Mouse (Mus musculus) spleen, adult 12 weeks (tissue): ENCODE results near the gene Mypop.

Experiments
- DNase-seq: peaks from one replicate; pipeline ENCODE4 v3.0.0; 2022; ENCODE audit warnings: low spot score

The Mypop gene

DNA sequence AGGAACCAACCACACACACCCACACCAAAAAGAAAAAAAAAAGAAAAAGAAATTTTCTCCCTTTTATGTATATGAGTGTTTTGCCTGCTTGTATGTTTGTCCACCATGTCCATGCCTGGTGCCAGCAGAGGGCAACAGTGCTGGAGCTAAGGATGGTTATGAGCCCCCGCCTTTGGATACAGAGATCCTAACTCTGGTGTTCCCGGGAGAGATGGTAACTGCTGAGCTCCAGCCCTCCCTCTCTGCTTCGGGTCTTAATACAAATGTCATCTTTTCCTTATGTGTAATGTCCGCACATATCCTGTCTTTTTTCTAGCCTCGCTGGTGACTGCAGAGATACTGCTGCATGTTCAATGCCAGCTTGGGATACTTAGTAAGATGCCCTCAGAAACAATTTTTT lies 1.1 kb upstream of the Mypop start:
- DNase-seq: no peak

DNA sequence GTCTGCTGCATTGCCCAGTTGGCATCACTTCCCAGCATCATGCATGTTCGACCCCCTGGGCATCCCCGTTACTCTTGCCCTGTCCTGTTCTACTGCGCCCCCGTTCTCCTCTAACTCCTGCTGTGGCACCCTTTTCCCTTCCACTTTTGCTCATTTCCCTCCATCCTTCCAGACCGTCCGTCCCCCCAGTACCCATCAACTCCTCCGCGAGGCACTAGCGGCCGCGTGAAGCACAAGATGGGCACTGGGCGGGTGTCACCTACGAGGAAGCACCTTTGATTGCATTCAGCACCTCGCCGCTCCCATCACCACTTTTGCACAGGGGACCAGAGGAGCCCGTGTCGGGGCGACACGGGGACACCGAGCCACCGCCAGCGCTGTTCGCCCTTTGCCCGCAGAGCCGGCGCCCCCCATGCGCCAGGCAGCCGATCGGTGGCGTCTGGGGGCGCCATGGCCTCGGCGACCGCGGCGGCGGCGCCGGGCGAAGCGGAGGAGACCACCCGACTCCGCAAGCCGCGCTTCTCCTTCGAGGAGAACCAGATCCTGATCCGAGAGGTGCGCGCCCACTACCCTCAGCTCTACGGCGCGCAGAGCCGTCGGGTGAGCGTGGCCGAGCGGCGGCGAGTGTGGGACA lies 732 bp downstream of the Mypop start:
- DNase-seq: no peak

DNA sequence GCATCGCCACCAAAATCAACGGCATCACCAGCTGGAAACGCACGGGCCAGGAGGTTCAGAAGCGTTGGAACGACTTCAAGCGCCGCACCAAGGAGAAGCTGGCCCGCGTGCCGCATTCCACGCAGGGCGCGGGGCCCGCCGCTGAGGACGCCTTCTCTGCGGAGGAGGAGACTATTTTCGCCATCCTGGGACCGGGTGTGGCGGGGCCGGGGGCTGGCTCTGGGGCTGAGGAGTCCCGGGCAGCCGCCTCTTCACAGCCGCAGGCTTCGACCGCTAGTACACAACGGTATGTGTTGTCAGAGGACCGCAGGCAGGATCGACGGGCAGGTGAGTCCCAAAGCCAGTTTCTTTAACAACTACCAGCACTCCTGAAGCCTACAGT lies 1.2 kb downstream of the Mypop start:
- DNase-seq: no peak

DNA sequence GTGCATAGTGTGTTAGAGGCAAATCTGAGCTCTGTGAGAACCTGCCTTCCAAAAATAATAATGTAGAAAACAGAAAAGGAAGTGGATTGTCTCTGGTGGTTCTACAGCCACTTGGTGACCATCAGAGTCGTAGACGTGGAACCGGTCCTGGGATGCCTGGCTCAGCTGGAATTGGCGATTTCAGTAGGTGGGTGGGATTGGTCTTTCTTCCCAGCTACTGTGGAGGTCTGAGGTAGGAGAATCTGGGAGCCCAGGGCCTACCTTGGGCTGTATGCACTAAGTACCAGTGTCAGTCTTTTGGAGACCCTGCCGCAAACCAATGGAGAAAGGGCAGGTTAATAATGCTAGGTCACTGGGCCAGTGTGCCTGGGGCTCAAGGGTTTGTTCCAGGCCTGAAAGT lies 2.0 kb downstream of the Mypop start:
- no peak for DNase-seq

DNA sequence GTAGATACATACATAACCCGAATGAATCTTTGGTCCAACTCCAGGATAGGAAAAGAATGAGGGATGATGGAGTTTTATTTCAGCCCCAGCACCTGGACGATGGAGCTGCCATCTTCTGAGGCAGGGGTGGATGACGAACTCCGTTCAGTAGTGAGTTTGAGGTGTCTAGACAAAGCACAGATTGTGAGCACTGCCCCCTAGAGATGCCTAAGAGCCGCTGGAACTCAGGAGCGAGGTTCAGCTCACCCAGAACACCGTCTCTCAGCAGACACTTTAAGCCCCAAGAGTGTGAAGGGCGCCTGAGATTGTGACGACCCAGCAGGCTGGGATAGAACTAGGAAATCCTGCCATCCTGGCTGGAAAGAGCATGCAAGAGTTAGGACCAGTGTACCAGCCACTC lies 7.8 kb downstream of the Mypop start:
- DNase-seq: no peak

DNA sequence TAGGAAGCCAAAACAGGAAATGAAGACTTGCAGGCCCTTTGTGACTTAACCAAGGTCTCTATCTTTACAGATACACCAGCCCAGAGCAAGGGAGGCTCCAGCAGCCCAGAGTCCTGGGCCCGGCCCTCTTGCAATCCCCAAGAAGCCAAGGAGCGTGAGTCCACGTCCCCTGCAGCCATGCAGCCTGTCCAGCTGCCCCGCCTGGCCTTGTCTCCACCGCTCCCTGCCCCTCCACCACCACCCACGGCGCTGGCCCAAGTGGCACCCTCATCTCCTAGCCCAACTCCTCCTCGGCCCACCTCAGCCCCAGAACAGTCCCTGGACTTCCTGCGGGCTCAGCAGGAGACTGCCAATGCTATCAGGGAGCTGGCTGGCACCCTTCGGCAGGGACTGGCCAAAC lies 9.4 kb downstream of the Mypop start:
- no peak for DNase-seq

DNA sequence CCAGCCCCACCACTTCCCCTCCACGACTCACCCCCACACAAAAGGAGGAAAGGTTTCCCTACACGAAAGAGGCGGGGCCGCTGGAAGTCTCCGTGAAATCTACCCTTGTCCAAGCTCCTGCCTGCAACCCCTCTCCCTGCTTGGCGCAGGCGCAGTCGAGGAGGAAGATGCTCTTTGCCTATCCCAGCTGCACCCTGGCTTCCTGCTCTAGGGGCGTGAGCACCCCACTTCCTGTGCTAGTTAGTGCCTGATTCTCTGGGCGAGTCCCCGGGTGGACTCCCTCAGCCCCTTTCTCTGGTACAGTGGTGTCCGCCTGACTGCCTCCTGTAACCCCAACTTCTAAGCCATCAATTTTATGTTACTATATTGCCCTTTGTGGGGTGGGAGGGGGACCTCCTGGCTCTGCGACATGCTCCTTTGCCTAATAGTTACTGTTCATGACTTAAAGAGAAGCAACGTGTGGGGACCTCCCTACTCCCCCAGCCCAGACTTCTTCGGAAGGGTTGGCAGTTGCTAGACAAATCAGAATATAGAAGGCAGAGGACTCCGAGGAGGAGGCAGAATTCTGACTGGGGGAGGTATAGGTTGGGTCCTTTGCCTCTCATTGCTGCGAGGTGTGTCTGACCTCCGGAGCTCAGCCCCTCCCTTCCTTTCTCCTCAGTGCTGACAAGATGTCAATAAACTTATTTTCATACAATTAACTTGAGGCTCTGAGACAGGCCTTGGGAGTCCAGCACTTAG lies 10.2 kb downstream of the Mypop start:
- DNase-seq: peak; percentile 64

DNA sequence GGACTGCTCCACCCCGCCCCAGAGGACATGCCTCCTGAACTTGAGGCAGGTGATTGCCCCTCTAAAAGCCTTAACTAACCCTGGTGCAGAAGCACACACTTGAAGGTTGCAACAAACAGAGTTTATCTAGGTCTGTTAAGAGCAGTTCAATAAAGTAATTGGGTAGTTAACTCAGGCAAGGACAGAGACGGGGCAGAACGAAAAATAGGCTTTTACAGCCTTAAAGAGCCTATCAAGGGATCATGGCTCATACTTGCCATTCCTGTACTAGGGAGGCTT lies 10.7 kb downstream of the Mypop start:
- DNase-seq: no peak

DNA sequence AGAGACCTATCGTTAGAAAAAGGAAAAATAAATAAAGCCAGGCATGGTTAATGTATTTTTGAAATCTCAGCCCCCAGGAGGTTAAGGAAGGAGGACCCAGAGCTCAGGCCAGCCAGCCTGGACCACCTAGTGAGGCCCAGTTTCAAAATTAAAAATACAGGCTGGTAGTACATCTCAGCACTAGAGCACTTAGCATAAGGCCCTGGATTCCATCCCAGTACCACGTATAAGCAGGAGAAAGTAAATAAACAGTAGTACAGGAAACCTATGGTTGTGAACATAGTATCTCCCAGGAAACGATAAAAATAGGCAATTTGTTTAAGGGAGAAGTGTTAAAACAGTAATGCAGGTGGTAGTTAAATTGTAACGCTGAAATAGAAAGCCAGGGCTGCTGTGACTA lies 11.1 kb downstream of the Mypop start:
- DNase-seq: no peak

DNA sequence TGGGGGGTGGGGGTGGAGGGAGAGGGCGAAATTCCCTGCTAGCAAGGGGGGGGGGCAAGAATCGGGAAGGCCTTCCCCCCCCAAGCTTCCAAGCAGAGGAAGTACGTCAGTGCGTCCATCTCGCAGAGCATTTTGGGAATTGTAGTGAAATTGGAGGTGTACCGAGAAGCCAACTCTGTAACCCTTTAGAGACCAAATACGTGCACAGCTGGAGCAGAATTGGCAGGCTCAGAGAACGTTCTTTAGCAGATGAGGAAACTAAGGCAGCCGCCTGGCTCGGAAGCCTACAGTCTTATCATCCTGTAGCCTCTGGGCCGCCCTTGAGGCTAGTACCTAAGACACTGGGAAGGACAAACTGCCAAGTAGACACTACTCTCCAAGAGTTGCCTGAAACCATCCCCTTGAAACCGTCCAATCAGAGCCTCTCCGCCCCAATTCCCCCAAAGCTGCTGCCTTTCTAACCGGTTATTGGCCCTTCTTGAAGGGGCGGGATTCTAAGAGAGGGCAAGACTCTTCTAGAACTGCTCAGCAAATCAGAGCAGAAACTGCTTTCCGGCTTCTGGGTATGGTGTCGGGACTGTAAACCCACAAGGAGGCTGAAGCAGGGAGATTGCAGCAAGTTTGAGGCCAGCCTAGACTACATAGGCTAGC lies 11.9 kb downstream of the Mypop start:
- DNase-seq: peak; percentile 70

DNA sequence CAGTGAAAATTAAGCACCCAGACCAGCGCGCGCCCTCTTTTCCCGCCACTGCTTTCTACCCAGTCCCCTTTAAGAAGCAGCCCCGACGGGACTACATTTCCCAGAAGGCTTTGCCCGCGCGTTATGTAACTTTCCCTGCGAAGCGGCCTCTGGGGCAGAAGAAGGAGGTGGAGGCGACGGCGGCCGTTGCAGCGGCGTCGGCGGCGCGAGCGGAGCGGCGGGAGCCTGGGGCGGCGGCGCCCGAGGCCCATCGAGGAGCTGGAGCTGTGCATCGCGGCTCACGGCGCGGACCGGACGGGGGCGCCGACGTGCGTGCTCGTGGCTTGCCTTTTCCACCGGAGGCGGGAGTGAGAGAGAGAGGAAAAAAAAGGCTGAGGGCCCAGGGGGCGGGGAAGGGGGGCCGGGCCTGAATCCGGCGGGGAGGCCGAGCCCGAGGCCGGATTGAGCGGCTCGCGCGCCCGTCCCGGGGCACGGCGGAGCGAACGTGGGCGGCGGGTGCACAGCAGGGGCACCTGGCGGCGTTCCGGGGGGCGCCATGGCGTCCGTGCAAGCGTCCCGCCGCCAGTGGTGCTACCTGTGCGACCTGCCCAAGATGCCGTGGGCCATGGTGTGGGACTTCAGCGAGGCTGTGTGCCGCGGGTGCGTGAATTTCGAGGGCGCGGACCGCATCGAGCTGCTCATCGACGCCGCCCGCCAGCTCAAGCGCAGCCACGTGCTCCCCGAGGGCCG lies 13.0 kb downstream of the Mypop start, which contains the start of gene Irf2bp1:
TSS of gene Irf2bp1 (plus strand) at position 143 of the 729 bp plus-strand sequence.
- DNase-seq: peak; percentile 87

DNA sequence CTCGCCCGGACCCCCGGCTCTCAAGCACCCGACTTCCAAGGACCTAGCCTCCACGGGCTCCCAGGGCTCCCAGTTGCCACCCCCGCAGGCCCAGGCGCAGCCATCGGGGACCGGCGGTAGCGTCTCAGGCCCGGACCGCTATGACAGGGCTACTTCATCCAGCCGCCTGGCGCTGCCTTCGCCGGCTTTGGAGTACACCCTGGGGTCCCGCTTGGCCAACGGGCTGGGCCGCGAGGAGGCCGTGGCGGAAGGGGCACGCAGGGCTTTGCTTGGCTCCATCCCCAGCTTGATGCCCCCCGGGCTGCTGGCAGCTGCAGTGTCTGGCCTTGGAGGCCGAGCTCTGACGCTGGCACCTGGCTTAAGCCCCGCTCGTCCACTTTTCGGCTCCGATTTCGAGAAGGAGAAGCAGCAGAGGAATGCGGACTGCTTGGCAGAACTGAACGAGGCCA lies 13.6 kb downstream of the Mypop start:
- peak; percentile 31 for DNase-seq

DNA sequence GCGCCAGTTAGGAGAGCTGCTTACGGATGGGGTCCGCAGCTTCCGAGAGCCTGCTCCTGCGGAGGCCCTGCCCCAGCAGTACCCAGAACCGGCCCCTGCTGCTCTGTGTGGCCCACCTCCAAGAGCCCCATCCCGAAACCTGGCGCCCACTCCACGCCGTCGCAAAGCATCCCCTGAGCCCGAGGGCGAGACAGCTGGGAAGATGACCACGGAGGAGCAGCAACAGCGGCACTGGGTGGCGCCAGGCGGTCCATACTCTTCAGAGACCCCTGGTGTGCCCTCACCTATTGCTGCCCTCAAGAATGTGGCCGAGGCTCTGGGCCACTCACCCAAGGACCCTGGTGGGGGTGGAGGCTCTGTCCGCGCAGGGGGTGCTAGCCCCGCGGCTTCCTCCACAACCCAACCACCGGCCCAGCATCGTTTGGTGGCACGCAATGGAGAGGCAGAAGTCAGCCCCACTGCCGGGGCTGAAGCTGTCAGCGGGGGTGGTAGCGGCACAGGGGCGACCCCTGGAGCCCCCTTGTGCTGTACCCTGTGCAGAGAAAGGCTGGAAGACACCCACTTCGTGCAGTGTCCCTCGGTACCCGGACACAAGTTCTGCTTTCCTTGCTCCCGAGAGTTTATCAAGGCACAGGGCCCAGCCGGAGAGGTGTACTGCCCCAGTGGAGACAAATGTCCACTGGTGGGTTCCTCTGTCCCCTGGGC lies 14.5 kb downstream of the Mypop start:
- DNase-seq: no peak

DNA sequence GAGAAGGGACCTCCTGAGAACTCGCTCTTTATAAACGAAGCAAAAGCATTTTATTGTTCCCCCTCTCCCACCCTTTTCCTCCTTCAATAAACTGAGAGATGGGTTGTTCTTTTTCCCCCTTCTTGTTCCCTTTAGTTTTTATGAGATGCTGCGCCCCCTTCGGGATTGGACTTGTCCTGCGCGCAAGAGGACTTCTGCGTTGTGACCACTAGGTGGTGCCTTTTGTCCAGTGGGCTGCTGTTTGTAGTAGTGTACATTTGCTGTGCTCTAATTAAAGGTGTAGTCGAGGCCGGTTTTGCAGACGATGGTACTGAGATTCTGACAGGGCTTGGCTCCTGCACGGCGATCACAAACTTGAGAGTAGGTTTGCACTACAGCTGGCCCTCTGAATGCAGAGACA lies 15.4 kb downstream of the Mypop start:
- peak; percentile 68 for DNase-seq

DNA sequence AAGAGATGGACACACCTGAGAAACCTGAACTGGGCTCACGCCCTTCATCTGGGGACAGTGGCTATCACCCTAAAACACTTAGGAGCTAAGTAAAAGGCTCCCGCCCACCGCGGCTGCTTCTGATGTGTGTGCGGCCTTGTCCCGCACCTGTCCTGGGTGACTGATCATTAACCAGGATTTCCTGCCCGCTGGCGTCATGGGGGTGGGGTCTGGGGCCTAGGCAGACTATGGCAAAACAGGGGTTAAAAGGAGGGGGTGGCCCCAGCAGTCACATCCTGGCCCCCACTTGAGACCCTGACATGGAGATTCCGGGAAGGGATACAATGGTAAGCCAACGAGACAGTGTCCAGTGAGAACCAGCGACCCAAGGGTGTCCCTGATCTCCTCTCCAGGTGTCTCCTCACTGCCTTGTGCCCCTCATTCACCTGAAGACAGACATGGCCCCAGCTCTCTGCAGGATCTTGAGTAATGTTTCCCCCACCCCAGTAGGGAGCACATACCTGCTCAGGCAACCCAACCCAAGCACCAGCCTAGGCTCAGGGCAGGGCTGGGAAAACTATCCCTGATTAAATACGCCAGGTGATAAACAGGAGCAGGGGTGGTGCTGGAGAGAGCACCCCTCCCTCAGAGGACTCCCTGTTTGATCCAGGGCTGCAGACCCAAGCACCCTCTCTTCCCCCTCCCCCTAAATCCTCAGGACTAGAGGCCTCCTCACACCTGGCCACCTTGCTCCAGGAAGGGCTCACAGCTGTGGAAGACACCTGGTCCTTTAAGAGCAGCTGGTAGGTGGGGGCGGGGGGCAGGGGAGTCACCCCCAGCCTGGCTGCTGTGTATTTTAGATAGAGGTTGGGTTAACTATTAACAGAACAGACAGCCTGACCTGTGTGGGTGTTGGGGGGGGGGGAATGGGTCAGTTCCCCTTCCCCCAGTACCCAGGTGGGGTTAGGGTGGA lies 16.3 kb downstream of the Mypop start:
- no peak for DNase-seq

DNA sequence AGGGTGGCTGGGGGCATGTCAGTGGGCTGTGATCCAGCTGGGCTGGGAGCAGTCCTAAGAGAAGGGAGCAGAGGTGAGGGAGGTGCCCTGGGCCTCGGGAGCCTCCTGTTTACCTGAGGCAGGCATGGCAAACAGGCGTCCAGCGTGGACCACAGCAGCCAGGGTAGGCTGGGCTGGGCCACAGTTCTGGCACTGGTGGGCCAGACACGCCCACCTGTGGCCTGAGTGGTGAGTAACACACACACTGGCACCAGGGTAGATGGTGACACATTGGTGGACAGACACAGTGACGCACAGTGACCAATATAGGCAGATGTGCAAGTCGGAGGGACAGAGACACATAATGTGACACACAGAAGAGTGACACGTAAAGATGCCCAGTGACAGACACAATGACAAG lies 19.5 kb downstream of the Mypop start:
- no peak for DNase-seq

DNA sequence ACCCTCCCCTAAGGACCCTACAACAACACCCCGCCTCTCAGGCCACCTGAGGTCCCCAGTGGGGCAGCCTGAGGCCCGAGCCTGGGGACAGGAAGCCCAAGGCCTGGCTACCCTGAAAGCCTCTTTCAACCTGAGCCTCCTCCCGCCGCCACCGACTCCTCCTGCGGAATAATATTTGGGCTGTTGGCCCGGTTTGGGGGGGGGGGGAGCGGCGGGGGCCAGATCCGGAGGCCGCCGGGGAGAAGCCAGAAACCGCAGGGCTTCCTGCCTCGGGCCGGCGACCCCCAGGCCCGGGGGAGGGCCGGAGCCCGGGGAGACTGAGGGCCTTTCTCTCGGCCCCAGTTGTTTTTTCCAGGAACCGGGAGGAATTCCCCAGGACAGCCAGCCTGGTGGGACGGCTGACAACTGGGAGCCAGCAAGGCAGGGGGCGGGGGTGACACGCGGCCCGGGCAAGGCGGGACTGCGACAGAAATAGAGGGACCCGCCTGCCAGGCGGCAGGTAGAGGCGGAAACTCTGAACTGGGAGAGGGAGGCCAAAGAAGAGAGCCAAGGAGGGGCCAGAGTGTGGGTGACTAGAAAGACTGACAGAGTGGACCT lies 21.1 kb downstream of the Mypop start:
- no peak for DNase-seq

DNA sequence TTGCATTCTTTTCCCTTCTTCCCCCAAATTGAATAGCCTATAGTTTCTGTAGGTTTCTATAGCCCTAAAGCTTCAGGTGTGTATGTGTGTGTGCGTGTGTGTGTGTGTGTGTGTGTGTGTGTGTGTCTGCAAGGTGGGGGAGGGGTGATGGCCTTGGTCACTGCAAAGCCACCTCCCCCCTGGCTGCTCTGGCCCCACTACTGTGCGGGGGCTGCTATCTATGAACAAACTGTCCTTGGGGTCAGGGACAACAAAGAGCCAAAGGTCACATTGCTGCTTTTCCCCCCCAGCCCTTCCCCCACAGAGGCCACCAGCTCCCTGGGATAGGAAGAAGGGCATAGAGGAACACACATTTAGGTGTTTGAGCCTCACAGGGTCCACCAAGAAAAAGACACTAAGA lies 21.8 kb downstream of the Mypop start:
- DNase-seq: no peak

DNA sequence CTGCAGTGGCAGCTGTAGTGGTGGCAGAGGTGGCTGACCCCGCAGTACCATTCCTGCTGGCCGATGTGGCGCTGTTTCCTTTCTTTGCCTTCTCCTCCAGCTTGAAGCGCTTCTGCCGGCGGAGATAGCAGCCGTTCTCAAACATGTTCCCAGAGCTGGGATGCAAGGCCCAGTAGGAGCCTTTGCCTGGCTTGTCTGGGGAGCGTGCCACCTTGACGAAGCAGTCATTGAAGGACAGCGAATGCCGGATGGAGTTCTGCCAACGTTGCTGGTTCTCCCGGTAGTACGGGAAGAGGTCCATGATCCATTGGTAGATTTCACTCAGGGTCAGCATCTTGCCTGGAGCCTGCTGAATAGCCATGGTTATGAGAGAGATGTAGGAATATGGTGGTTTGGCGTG lies 23.4 kb downstream of the Mypop start:
- no peak for DNase-seq

DNA sequence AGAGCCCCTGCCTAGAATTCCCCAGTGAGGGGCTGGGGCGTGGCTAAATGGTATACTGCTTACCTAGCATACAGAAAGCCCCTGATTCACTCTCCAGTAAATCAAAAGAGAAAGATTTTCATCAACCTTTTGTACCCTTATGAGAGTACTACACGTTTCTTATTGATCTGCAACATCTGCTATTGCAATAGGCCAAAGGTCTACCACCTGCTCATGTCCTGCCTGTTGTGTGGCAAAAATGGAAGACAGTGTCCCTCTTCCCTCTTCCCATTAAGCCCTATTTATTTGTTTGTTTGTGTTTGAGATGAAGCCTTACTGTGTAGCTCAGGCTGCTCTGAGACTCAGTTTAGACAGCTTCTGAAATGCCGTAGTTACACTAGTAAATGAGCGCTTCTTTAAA lies 25.0 kb downstream of the Mypop start:
- no peak for DNase-seq

DNA sequence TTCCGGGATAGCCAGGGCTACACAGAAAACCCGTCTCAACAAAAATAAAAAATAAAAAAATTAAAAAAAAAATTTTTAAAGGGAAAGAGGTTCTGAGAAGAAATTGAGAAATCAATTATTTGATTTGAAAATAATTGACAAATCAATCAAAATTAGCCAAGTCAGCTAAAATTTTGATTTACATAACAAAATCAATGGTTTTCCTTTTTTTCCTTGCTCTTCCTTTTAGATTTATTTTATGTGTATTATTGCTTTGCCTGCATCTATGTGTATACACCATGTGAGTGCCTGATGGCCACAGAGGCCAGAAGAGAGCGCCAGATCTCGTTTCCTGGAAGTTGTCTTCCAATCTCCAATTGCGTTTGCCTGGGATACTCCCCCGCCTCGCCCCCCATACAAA lies 26.9 kb downstream of the Mypop start:
- no peak for DNase-seq
